Mouse (Mus musculus) neural tube, embryonic 15.5 days (tissue): ENCODE results near the gene Pitx3. TPM values are rescaled to one million over a fixed set of nuclear protein-coding genes. Genes with fewer than 3 reads are reported as not detected.
A peak's percentile ranks its signal among the peaks of the same experiment; 100 is the strongest.
"Not testable (repeated sequence)": the region's sequence is repeated elsewhere in the genome, so short reads cannot be mapped to it uniquely, and the experiment has no call there.

Source experiments
- ATAC-seq: fragments of 200-750 bp; cut with Nextera tagmentation; 2 replicates; pipeline ENCODE4 v1.8.0; 2017; ENCODE audit warnings: mild to moderate bottlenecking, moderate TSS enrichment, moderate library complexity; ENCODE audit not compliant: low FRiP score
- H3K27ac ChIP-seq: fragments of 300-500 bp; sonication (generic); replicated peaks from 2 replicates; pipeline ENCODE4 v1.5.1; 2015; ENCODE audit warnings: mild to moderate bottlenecking, inconsistent platforms
- H3K27me3 ChIP-seq: fragments of 300-500 bp; sonication (generic); replicated peaks from 2 replicates; pipeline ENCODE4 v1.6.1; 2015; ENCODE audit warnings: inconsistent platforms
- H3K36me3 ChIP-seq: fragments of 300-500 bp; sonication (generic); 2 replicates; pipeline ENCODE4 v1.6.1; 2015; ENCODE audit warnings: inconsistent platforms
- H3K4me1 ChIP-seq: fragments of 300-500 bp; sonication (generic); 2 replicates; pipeline ENCODE4 v1.6.1; 2015; ENCODE audit warnings: inconsistent platforms
- H3K4me2 ChIP-seq: fragments of 300-500 bp; sonication (generic); 2 replicates; pipeline ENCODE4 v1.6.1; 2015; ENCODE audit warnings: inconsistent platforms, mild to moderate bottlenecking, moderate library complexity
- H3K4me3 ChIP-seq: fragments of 300-500 bp; sonication (generic); replicated peaks from 2 replicates; pipeline ENCODE4 v1.5.1; 2015; ENCODE audit warnings: mild to moderate bottlenecking, inconsistent platforms
- H3K9ac ChIP-seq: fragments of 300-500 bp; sonication (generic); replicated peaks from 2 replicates; pipeline ENCODE4 v1.6.1; 2015; ENCODE audit warnings: mild to moderate bottlenecking, inconsistent platforms
- H3K9me3 ChIP-seq: fragments of 300-500 bp; sonication (generic); replicated peaks from 2 replicates; pipeline ENCODE4 v1.6.1; 2016; ENCODE audit warnings: inconsistent platforms
- WGBS: fragments of 180-500 bp; shearing (Covaris S2); methylation state at CpG from one replicate; pipeline ENCODE4 v1.1.7; 2015; ENCODE audit warnings: mixed read lengths; 5-methylcytosine and 5-hydroxymethylcytosine counted together
- polyA plus RNA-seq: library from polyadenylated mRNA; unstranded; fragments of >200 nt; fragmentation: Nextera tagmentation; extraction: Ambion mirVana; gene quantifications from 2 replicates; pipeline ENCODE4 v1.2.1, GENCODE M21; 2015

Pitx3 gene
- polyA plus RNA-seq, 1 experiment from 2014 or later, result 0.32 TPM

DNA sequence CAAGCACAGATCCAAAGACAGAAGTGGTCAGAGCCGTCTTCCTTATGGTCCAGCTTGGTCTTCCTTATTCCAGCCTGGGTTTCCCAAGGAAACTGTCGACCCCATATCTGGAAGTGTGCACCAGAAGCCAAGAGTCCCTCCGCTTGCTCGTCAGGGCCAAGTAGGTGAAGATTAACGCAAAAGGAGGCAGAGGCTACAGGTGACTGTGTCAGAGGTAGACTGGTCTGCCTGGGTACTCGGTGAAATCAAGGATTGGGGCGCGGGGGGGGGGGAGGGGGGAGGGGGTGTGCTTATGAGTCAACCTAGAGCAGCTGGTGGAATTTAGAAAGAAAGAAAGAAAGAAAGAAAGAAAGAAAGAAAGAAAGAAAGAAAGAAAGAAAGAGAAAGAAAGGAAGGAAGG is 16.8 kb downstream of the Pitx3 start:
- no peaks in the 10 kb centered on the region for H3K9me3 ChIP-seq
- H3K4me3 ChIP-seq, result peak overlapping the region; percentile 20; the same call in 1 of the 2 replicates
- H3K9ac ChIP-seq, result no peak overlapping the region
- no peak for ATAC-seq
- WGBS, result 9% methylated on average over 6 of the region's 8 CpGs
- H3K27ac ChIP-seq, result no peak overlapping the region
- H3K4me1 ChIP-seq, result peaks cover 17% of the 10 kb centered on the region
- no peaks in the 10 kb centered on the region for H3K36me3 ChIP-seq
- peak overlapping the region; percentile 48 for H3K4me2 ChIP-seq
- H3K27me3 ChIP-seq, result peaks cover 56% of the 10 kb centered on the region

GRCm38 (mm10) chr19:46129737-46130136 is 18.4 kb downstream of the Pitx3 start:
- H3K4me2 ChIP-seq, H3K36me3 ChIP-seq, ATAC-seq, H3K9ac ChIP-seq, H3K27ac ChIP-seq, H3K9me3 ChIP-seq, H3K4me3 ChIP-seq, H3K4me1 ChIP-seq: not testable (repeated sequence)
- WGBS, result 73% methylated on average over 6 of the region's 6 CpGs
- H3K27me3 ChIP-seq, result peaks cover 49% of the 10 kb centered on the region

GRCm38 (mm10) chr19:46126301-46126700 is 21.8 kb downstream of the Pitx3 start:
- H3K9ac ChIP-seq, result no peak overlapping the region
- 84% methylated on average over 4 of the region's 4 CpGs for WGBS
- ATAC-seq, result no peak

GRCm38 (mm10) chr19:46124651-46125050 is 23.5 kb downstream of the Pitx3 start:
- Histone ChIP-seq H3K27ac (no peak overlapping the region), H3K9ac (no peak overlapping the region), H3K36me3 (no peaks in the 10 kb centered on the region), H3K4me3 (no peak overlapping the region), H3K4me1 (no peaks in the 10 kb centered on the region), H3K4me2 (no peak overlapping the region), H3K9me3 (no peaks in the 10 kb centered on the region), H3K27me3 (peaks cover 6% of the 10 kb centered on the region; the same call in 1 of the 2 replicates)
- no peak for ATAC-seq

More at GRCm38 (mm10) chr19:46126301-46126700, 21.8 kb downstream of the Pitx3 start:
- Histone ChIP-seq H3K27me3 (peaks cover 19% of the 10 kb centered on the region), H3K9me3 (no peaks in the 10 kb centered on the region), H3K4me2 (no peak overlapping the region), H3K27ac (no peak overlapping the region), H3K4me3 (no peak overlapping the region), H3K4me1 (no peaks in the 10 kb centered on the region), H3K36me3 (no peaks in the 10 kb centered on the region)

GRCm38 (mm10) chr19:46123876-46124275 is 24.2 kb downstream of the Pitx3 start:
- H3K9me3 ChIP-seq, result no peaks in the 10 kb centered on the region
- no peak overlapping the region for H3K4me2 ChIP-seq
- no peak for ATAC-seq
- no peaks in the 10 kb centered on the region for H3K4me1 ChIP-seq
- 83% methylated on average over 3 of the region's 3 CpGs for WGBS
- H3K27me3 ChIP-seq, result peaks cover 3% of the 10 kb centered on the region; the same call in 1 of the 2 replicates
- H3K27ac ChIP-seq, result no peak overlapping the region
- no peak overlapping the region for H3K4me3 ChIP-seq
- no peaks in the 10 kb centered on the region for H3K36me3 ChIP-seq
- no peak overlapping the region for H3K9ac ChIP-seq

GRCm38 (mm10) chr19:46120872-46121271 is 27.3 kb downstream of the Pitx3 start:
- 82% methylated on average over 6 of the region's 6 CpGs for WGBS
- Histone ChIP-seq H3K4me1 (no peaks in the 10 kb centered on the region), H3K36me3 (no peaks in the 10 kb centered on the region), H3K9ac (no peak overlapping the region), H3K27ac (no peak overlapping the region), H3K4me3 (no peak overlapping the region), H3K9me3 (no peaks in the 10 kb centered on the region), H3K27me3 (no peaks in the 10 kb centered on the region), H3K4me2 (no peak overlapping the region)
- no peak for ATAC-seq

DNA sequence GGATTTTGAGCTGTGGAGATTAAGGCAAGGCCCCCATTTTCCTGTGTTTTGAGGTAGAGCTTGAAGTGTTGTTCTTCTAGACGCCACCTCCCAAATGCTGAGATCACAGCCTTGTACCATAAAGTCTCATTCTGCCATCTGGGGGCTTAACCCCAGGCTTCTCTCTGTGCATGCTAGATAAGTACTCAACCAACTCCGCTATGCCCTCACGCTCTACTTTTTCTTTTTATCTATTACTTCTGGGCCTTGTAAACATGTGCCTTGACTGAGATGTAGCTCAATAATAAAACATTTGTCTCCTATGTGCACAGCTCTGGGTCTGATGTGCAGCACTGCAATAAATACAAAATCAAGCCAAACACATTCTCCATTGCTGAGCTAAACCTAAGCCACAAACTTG is 28.7 kb downstream of the Pitx3 start:
- 89% methylated on average over 3 of the region's 3 CpGs for WGBS

GRCm38 (mm10) chr19:46114617-46115016 is 33.5 kb downstream of the Pitx3 start:
- H3K9ac ChIP-seq, result no peak overlapping the region
- no peak for ATAC-seq
- 63% methylated on average over 4 of the region's 4 CpGs for WGBS
- no peak overlapping the region for H3K4me2 ChIP-seq
- H3K9me3 ChIP-seq, result no peaks in the 10 kb centered on the region
- no peak overlapping the region for H3K27ac ChIP-seq
- no peaks in the 10 kb centered on the region for H3K36me3 ChIP-seq
- H3K27me3 ChIP-seq, result no peaks in the 10 kb centered on the region
- H3K4me3 ChIP-seq, result no peak overlapping the region
- no peaks in the 10 kb centered on the region for H3K4me1 ChIP-seq

More for the DNA sequence above, 28.7 kb downstream of the Pitx3 start:
- no peak overlapping the region for H3K27ac ChIP-seq
- no peak overlapping the region for H3K9ac ChIP-seq
- H3K27me3 ChIP-seq, result no peaks in the 10 kb centered on the region
- H3K4me1 ChIP-seq, result no peaks in the 10 kb centered on the region
- H3K4me3 ChIP-seq, result no peak overlapping the region
- no peaks in the 10 kb centered on the region for H3K36me3 ChIP-seq
- no peak for ATAC-seq
- no peak overlapping the region for H3K4me2 ChIP-seq
- no peaks in the 10 kb centered on the region for H3K9me3 ChIP-seq

GRCm38 (mm10) chr19:46110781-46111180 is 37.3 kb downstream of the Pitx3 start:
- no peaks in the 10 kb centered on the region for H3K4me1 ChIP-seq
- no peak overlapping the region for H3K9ac ChIP-seq
- H3K4me3 ChIP-seq, result no peak overlapping the region
- ATAC-seq, result no peak
- H3K27ac ChIP-seq, result no peak overlapping the region
- no peaks in the 10 kb centered on the region for H3K27me3 ChIP-seq
- WGBS, result 85% methylated on average over 5 of the region's 5 CpGs
- H3K9me3 ChIP-seq, result no peaks in the 10 kb centered on the region
- no peak overlapping the region for H3K4me2 ChIP-seq
- H3K36me3 ChIP-seq, result no peaks in the 10 kb centered on the region

DNA sequence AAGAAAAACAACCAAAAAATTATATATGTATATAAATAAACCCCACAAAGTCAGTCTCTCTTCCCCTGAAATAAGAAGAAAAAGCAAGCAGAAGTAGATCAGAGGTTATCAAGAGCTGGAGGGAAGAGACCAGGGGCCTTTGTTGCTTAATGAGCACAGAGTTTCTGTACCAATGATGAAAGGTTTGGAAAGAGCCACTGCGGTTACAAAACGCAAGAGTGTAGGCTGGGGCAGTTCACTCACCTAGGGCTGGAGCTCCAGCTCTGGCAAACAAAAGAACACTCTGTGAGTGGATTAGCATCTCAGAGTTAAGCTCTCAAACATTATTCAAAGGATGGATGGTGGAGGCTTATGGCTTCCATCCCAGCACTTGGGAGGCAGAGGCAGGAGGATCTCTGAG is 37.9 kb downstream of the Pitx3 start:
- WGBS, result 84% methylated on average over 2 of the region's 2 CpGs
- H3K9ac ChIP-seq, result no peak overlapping the region
- H3K27ac ChIP-seq, result no peak overlapping the region
- no peaks in the 10 kb centered on the region for H3K4me1 ChIP-seq
- no peaks in the 10 kb centered on the region for H3K9me3 ChIP-seq
- H3K4me3 ChIP-seq, result no peak overlapping the region
- ATAC-seq, result no peak
- H3K4me2 ChIP-seq, result no peak overlapping the region
- H3K36me3 ChIP-seq, result no peaks in the 10 kb centered on the region
- H3K27me3 ChIP-seq, result no peaks in the 10 kb centered on the region

DNA sequence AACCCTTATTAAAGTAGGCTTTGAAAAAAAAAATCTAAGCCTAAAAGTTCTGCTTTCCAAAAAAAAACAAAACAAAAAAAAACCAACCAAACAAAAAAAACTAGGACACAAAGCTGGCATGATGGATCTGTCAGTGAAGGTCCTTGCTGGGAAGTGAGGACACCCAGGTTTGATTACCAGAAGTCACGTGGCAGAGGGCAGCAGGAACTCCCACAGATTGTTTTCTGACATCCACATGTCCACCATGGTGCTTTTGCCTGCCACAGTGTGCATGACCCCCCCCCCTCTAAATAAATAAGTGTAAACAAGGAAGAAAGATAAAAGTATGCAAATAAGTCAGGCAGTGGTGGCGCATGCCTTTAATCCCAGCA is 44.0 kb downstream of the Pitx3 start:
- Histone ChIP-seq H3K4me1 (no peaks in the 10 kb centered on the region), H3K27ac (no peak overlapping the region), H3K9ac (no peak overlapping the region), H3K9me3 (no peaks in the 10 kb centered on the region), H3K4me3 (no peak overlapping the region), H3K36me3 (no peaks in the 10 kb centered on the region), H3K27me3 (no peaks in the 10 kb centered on the region), H3K4me2 (no peak overlapping the region)
- ATAC-seq, result no peak
- WGBS, result 89% methylated on average over 2 of the region's 2 CpGs

GRCm38 (mm10) chr19:46103437-46104186 is 44.5 kb downstream of the Pitx3 start:
- 84% methylated on average over 6 of the region's 6 CpGs for WGBS
- Histone ChIP-seq H3K9ac (no peak overlapping the region), H3K4me2 (no peak overlapping the region), H3K9me3 (no peaks in the 10 kb centered on the region), H3K4me3 (no peak overlapping the region), H3K4me1 (no peaks in the 10 kb centered on the region), H3K27ac (no peak overlapping the region), H3K27me3 (no peaks in the 10 kb centered on the region), H3K36me3 (no peaks in the 10 kb centered on the region)
- ATAC-seq, result no peak
